Mouse (Mus musculus) megakaryocyte, embryonic 14.5 days (primary cell): ENCODE measurements around the gene Stim1.

Experiments
- FLI1 ChIP-seq: IDR thresholded peaks from 2 replicates; pipeline ENCODE4 v1.6.1; 2012; ENCODE audit warnings: low read length, inconsistent platforms, mixed read lengths
- GATA1 ChIP-seq: IDR thresholded peaks from 3 replicates; pipeline ENCODE4 v1.6.1; 2012; ENCODE audit warnings: mixed read lengths, low read length, inconsistent platforms, borderline replicate concordance

DNA sequence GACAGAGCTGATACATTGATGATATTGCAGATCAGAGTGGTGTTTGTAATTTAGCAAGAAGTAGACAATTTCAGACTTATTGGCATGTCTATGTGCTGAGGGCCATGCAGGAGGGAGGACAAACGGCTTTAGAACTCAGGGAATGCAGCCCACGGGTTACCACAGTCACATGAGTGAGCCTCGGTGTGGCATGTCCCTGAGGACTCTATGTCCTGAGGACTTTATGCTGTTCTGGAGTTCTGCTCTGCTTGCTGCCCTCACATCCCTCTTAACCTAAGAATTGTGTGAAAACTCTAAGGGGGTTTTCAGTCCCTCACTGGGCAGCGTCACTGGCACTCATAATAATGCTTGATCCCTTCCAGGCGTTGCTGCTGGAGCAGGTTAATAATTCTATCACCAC is 205.1 kb downstream of the Stim1 start:
- no peak for TF ChIP-seq FLI1
- no peak for TF ChIP-seq GATA1
